Mouse (Mus musculus) MEL (cell line): ENCODE measurements around the gene Igf1r.

ENCODE experiments used
- CTCF ChIP-seq, 3 experiments: IDR thresholded peaks in 2 of 3; conservative IDR thresholded peaks in 1 of 3; 2 replicates each; pipeline ENCODE4 v1.5.1; 2011 to 2012; ENCODE audit warnings: low read length in 3 of 3, low read depth in 2 of 3, mild to moderate bottlenecking in 2 of 3, improper control_type of control experiment in 1 of 3, inconsistent platforms in 1 of 3, mixed read lengths in 1 of 3, moderate library complexity in 1 of 3; ENCODE audit not compliant: control insufficient read depth in 1 of 3, insufficient read depth in 1 of 3, poor library complexity in 1 of 3, severe bottlenecking in 1 of 3
- E2F4 ChIP-seq: IDR thresholded peaks from 2 replicates; pipeline ENCODE4 v1.6.1; 2011; ENCODE audit warnings: low read depth, low read length, improper control_type of control experiment, borderline replicate concordance
- ELF1 ChIP-seq: IDR thresholded peaks from 2 replicates; pipeline ENCODE4 v1.6.1; 2014; ENCODE audit warnings: low read depth, mild to moderate bottlenecking, inconsistent platforms, low read length, improper control_type of control experiment, moderate library complexity
- GATA1 ChIP-seq: IDR thresholded peaks from 2 replicates; pipeline ENCODE4 v1.6.1; 2011; ENCODE audit warnings: low read depth, low read length, improper control_type of control experiment
- HCFC1 ChIP-seq: IDR thresholded peaks from 2 replicates; pipeline ENCODE4 v1.6.1; 2012; ENCODE audit warnings: low read depth, mild to moderate bottlenecking, inconsistent platforms, low read length, improper control_type of control experiment, moderate library complexity
- MYC ChIP-seq: IDR thresholded peaks from 2 replicates; pipeline ENCODE4 v1.6.1; 2011; ENCODE audit warnings: low read depth, mild to moderate bottlenecking, low read length, improper control_type of control experiment, moderate library complexity
- NELFE ChIP-seq: IDR thresholded peaks from 2 replicates; pipeline ENCODE4 v1.6.1; 2011; ENCODE audit warnings: low read depth, low read length, improper control_type of control experiment
- POLR2A ChIP-seq, 2 experiments: IDR thresholded peaks; 2 replicates each; pipeline ENCODE4 v1.6.1; 2011 to 2012; ENCODE audit warnings: low read length in 2 of 2, mild to moderate bottlenecking in 2 of 2, control low read depth in 1 of 2, improper control_type of control experiment in 1 of 2, low read depth in 1 of 2, moderate library complexity in 1 of 2; ENCODE audit not compliant: control insufficient read depth in 1 of 2, insufficient read depth in 1 of 2, poor library complexity in 1 of 2
- POLR2AphosphoS5 ChIP-seq: IDR thresholded peaks from 2 replicates; pipeline ENCODE4 v1.6.1; 2012; ENCODE audit warnings: low read depth, borderline replicate concordance, mild to moderate bottlenecking, inconsistent platforms, low read length, moderate library complexity, mixed read lengths
- TCF12 ChIP-seq: IDR thresholded peaks from 2 replicates; pipeline ENCODE4 v1.6.1; 2014; ENCODE audit warnings: low read depth, mild to moderate bottlenecking, inconsistent platforms, low read length, improper control_type of control experiment, moderate library complexity
- USF1 ChIP-seq: IDR thresholded peaks from 2 replicates; pipeline ENCODE4 v1.6.1; 2014; ENCODE audit warnings: low read depth, mild to moderate bottlenecking, inconsistent platforms, low read length, improper control_type of control experiment, moderate library complexity
- USF2 ChIP-seq, 2 experiments: IDR thresholded peaks; 2 replicates each; pipeline ENCODE4 v1.6.1; 2011 to 2012; ENCODE audit warnings: improper control_type of control experiment in 2 of 2, low read length in 2 of 2, borderline replicate concordance in 1 of 2, inconsistent platforms in 1 of 2, low read depth in 1 of 2, mild to moderate bottlenecking in 1 of 2; ENCODE audit not compliant: insufficient read depth in 1 of 2

GRCm38 (mm10) chr7:67986816-67987215 is 34.2 kb downstream of the Igf1r start:
- no peak for TF ChIP-seq USF2 (IDR thresholded peaks at IDR 0.05; ENCODE audit: borderline replicate concordance in 1 of 2, insufficient read depth in 1 of 2, low read depth in 1 of 2, low read length in 2 of 2)
- no peak for TF ChIP-seq ELF1
- no peak for TF ChIP-seq POLR2A (IDR thresholded peaks at IDR 0.05; ENCODE audit: control insufficient read depth in 1 of 2, insufficient read depth in 1 of 2, low read depth in 1 of 2, low read length in 2 of 2, poor library complexity in 1 of 2)
- TF ChIP-seq USF1 = no peak
- TF ChIP-seq CTCF (IDR thresholded peaks at IDR 0.05 in 2 of 3, conservative IDR thresholded peaks at IDR 0.05 in 1 of 3; ENCODE audit: control insufficient read depth in 1 of 3, insufficient read depth in 1 of 3, low read depth in 2 of 3, low read length in 3 of 3, poor library complexity in 1 of 3, severe bottlenecking in 1 of 3) = no peak
- no peak for TF ChIP-seq E2F4
- TF ChIP-seq HCFC1 = no peak
- TF ChIP-seq NELFE = no peak
- TF ChIP-seq GATA1 = no peak
- TF ChIP-seq POLR2AphosphoS5 = no peak
- TF ChIP-seq TCF12 = no peak
- no peak for TF ChIP-seq MYC
